Mouse (Mus musculus): Measurements from ENCODE around the gene Car4. TPM values are rescaled to one million over a fixed set of nuclear protein-coding genes. Genes with fewer than 3 reads are reported as not detected.

Gene Car4
- total and polyA plus RNA-seq, 2 experiments from 2014 or later = 7.4 to 30.8 TPM

- Histone ChIP-seq H3K27me3 (ENCODE audit: control insufficient read depth, insufficient read depth, low read length) (no peaks in the 10 kb centered on the region), H3K9me3 (replicated peaks; ENCODE audit: control insufficient read depth, low read length) (no peaks in the 10 kb centered on the region), H3K36me3 (replicated peaks; ENCODE audit: control insufficient read depth, insufficient read depth, low read length) (no peaks in the 10 kb centered on the region), H3K4me1 (ENCODE audit: control insufficient read depth, insufficient read depth) (0 out of 2 replicates have a peak, but pooled peaks cover 6% of the 10 kb centered on the region), H3K4me3 (ENCODE audit: low read depth, low read length) (no peak overlapping the region), H3K27ac (ENCODE audit: low read depth) (no peak overlapping the region), H3K9ac (replicated peaks; ENCODE audit: low read depth, low read length) (no peak overlapping the region), H3K4me2 (ENCODE audit: low read depth, low read length) (no peak overlapping the region)
- 29% methylated on average over 3 of the region's 3 CpGs for WGBS
- ATAC-seq (ENCODE audit: insufficient read depth, low read depth) (no peak), DNase-seq (ENCODE audit: low spot score) (no peak)
- TF ChIP-seq EP300 (IDR thresholded peaks at IDR 0.05; ENCODE audit: low read depth) = no peak
- TF ChIP-seq CTCF (IDR thresholded peaks at IDR 0.05; ENCODE audit: low read depth) = no peak
Measured at GRCm38 (mm10) chr11:84972067-84972466, 14.5 kb downstream of the Car4 start.

- Histone ChIP-seq H3K4me1 (ENCODE audit: control insufficient read depth, insufficient read depth) (0 out of 2 replicates have a peak, but pooled peaks cover 6% of the 10 kb centered on the region), H3K9ac (replicated peaks; ENCODE audit: low read depth, low read length) (no peak overlapping the region), H3K4me2 (ENCODE audit: low read depth, low read length) (no peak overlapping the region), H3K27ac (ENCODE audit: low read depth) (no peak overlapping the region), H3K4me3 (ENCODE audit: low read depth, low read length) (no peak overlapping the region), H3K36me3 (replicated peaks; ENCODE audit: control insufficient read depth, insufficient read depth, low read length) (no peaks in the 10 kb centered on the region), H3K9me3 (replicated peaks; ENCODE audit: control insufficient read depth, low read length) (0 out of 2 replicates have a peak, but pooled peaks cover 3% of the 10 kb centered on the region), H3K27me3 (ENCODE audit: control insufficient read depth, insufficient read depth, low read length) (no peaks in the 10 kb centered on the region)
- DNase-seq (ENCODE audit: low spot score) = no peak
- WGBS = 56% methylated on average over 5 of the region's 5 CpGs
- ATAC-seq (ENCODE audit: insufficient read depth, low read depth) = no peak
- TF ChIP-seq CTCF (IDR thresholded peaks at IDR 0.05; ENCODE audit: low read depth) (no peak), EP300 (IDR thresholded peaks at IDR 0.05; ENCODE audit: low read depth) (no peak)
Measured at GRCm38 (mm10) chr11:84973661-84974060, 16.1 kb downstream of the Car4 start.

- Histone ChIP-seq H3K9ac (replicated peaks; ENCODE audit: low read depth, low read length) (no peak overlapping the region), H3K4me3 (ENCODE audit: low read depth, low read length) (no peak overlapping the region), H3K27me3 (ENCODE audit: control insufficient read depth, insufficient read depth, low read length) (no peaks in the 10 kb centered on the region), H3K9me3 (replicated peaks; ENCODE audit: control insufficient read depth, low read length) (0 out of 2 replicates have a peak, but pooled peaks cover 3% of the 10 kb centered on the region), H3K4me1 (ENCODE audit: control insufficient read depth, insufficient read depth) (0 out of 2 replicates have a peak, but pooled peaks cover 6% of the 10 kb centered on the region), H3K36me3 (replicated peaks; ENCODE audit: control insufficient read depth, insufficient read depth, low read length) (no peaks in the 10 kb centered on the region), H3K4me2 (ENCODE audit: low read depth, low read length) (no peak overlapping the region), H3K27ac (ENCODE audit: low read depth) (no peak overlapping the region)
- ATAC-seq (ENCODE audit: insufficient read depth, low read depth) (no peak), DNase-seq (ENCODE audit: low spot score) (no peak)
- 53% methylated on average over 7 of the region's 7 CpGs for WGBS
- TF ChIP-seq EP300 (IDR thresholded peaks at IDR 0.05; ENCODE audit: low read depth) (no peak), CTCF (IDR thresholded peaks at IDR 0.05; ENCODE audit: low read depth) (no peak)
Measured at GRCm38 (mm10) chr11:84974582-84974981, 17.0 kb downstream of the Car4 start.

GRCm38 (mm10) chr11:84976706-84977105, 19.1 kb downstream of the Car4 start:
- Histone ChIP-seq H3K27me3 (ENCODE audit: control insufficient read depth, insufficient read depth, low read length) (no peaks in the 10 kb centered on the region), H3K9me3 (replicated peaks; ENCODE audit: control insufficient read depth, low read length) (0 out of 2 replicates have a peak, but pooled peaks cover 3% of the 10 kb centered on the region), H3K27ac (ENCODE audit: low read depth) (no peak overlapping the region), H3K36me3 (replicated peaks; ENCODE audit: control insufficient read depth, insufficient read depth, low read length) (no peaks in the 10 kb centered on the region), H3K4me3 (ENCODE audit: low read depth, low read length) (no peak overlapping the region), H3K4me1 (ENCODE audit: control insufficient read depth, insufficient read depth) (0 out of 2 replicates have a peak, but pooled peaks cover 6% of the 10 kb centered on the region), H3K9ac (replicated peaks; ENCODE audit: low read depth, low read length) (no peak overlapping the region), H3K4me2 (ENCODE audit: low read depth, low read length) (no peak overlapping the region)
- DNase-seq (ENCODE audit: low spot score) (no peak), ATAC-seq (ENCODE audit: insufficient read depth, low read depth) (no peak)
- TF ChIP-seq CTCF (IDR thresholded peaks at IDR 0.05; ENCODE audit: low read depth) (no peak), EP300 (IDR thresholded peaks at IDR 0.05; ENCODE audit: low read depth) (no peak)
- WGBS = 75% methylated on average over 3 of the region's 3 CpGs

- ATAC-seq (ENCODE audit: insufficient read depth, low read depth) (peak; percentile 70), DNase-seq (ENCODE audit: low spot score) (no peak)
- WGBS = 76% methylated on average over 3 of the region's 3 CpGs
- Histone ChIP-seq H3K9me3 (replicated peaks; ENCODE audit: control insufficient read depth, low read length) (0 out of 2 replicates have a peak, but pooled peaks cover 3% of the 10 kb centered on the region), H3K36me3 (replicated peaks; ENCODE audit: control insufficient read depth, insufficient read depth, low read length) (no peaks in the 10 kb centered on the region), H3K27ac (ENCODE audit: low read depth) (peak overlapping the region; percentile 36; the same call in 1 of the 2 replicates), H3K4me2 (ENCODE audit: low read depth, low read length) (no peak overlapping the region), H3K27me3 (ENCODE audit: control insufficient read depth, insufficient read depth, low read length) (no peaks in the 10 kb centered on the region), H3K4me3 (ENCODE audit: low read depth, low read length) (no peak overlapping the region), H3K4me1 (ENCODE audit: control insufficient read depth, insufficient read depth) (no peaks in the 10 kb centered on the region), H3K9ac (replicated peaks; ENCODE audit: low read depth, low read length) (no peak overlapping the region)
- TF ChIP-seq CTCF (IDR thresholded peaks at IDR 0.05; ENCODE audit: low read depth) (no peak), EP300 (IDR thresholded peaks at IDR 0.05; ENCODE audit: low read depth) (no peak; the same call in 1 of the 2 replicates)
Measured at GRCm38 (mm10) chr11:84977385-84977952, 19.9 kb downstream of the Car4 start.
